Mouse (Mus musculus) frontal cortex, postnatal 10 days (tissue): ENCODE measurements around the gene Birc2.
A peak's percentile ranks its signal among the peaks of the same experiment; 100 is the strongest.
"Not testable (repeated sequence)": the region's sequence is repeated elsewhere in the genome, so short reads cannot be mapped to it uniquely, and the experiment has no call there.

Experiments used
- DNase-seq, 2 experiments: peaks; one replicate each; pipeline ENCODE4 v3.0.0; 2022; ENCODE audit warnings: low spot score in 2 of 2, mixed read lengths in 1 of 2

The Birc2 gene

DNA sequence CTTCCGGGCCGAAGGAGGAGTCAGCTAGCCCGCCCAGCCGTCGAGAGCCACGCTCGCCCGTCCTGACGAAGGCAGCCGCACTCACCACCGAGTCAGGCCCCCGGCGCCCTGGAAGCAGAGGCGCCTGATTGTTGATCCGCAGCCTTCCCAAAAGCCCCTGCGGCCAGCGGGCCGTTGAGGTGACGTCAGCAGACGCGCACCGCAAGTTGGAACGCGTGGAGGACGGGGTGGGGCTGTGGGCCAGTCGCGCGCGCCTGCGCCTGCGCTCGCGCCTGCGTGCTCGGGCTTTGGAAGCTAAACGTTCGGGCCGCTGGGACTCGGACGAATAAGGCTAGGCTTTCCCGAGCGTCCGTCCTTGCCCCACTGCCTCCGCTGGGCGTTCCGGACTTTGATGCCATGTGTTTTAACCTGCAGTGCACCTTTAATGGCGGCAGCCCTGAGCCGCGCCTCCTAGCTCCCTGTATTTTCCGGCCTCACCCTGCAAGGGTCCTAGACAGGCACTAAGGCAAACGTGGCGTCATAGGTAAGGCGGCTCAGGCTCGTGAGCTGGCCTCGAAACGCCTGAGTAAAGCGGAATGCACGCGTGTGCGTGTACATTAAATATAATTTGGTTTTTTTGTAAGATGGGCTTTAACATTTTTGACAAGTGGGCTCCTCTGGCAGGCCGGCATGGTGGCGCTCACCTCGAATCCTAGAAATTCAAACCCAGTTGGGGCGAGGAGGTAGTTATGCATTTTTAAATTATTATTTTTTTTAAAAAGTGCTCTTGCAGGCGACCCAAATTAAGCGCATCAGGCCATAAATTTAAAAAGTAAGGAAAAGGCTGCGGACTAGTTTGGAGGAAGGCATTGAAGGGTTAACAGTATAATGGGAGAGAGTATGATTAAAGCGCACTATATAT lies at the start of gene Birc2:
Birc2 (minus strand) TSS at position 160 of the 901 bp plus-strand sequence.
- DNase-seq, result peak; percentile 91 to 95

DNA sequence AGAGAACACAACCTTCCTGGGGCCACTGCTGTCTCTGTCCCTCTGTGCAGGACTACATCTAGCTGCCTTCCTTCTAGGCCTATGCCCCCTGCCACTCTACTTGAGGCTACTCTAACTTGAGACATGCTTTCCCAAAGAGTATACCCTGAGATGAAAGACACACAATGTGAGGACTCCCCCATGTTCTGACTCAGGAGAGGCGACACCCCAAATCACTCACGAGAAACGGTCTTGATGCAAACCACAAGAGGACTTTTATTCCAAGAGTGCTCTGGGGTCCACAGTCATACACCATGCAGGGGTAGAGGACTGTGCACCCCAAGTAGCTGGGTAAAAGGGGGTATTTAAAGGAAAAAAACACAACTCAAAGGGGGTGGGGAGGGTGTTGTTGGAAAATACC lies 47.5 kb upstream of the Birc2 start:
- no peak for DNase-seq

DNA sequence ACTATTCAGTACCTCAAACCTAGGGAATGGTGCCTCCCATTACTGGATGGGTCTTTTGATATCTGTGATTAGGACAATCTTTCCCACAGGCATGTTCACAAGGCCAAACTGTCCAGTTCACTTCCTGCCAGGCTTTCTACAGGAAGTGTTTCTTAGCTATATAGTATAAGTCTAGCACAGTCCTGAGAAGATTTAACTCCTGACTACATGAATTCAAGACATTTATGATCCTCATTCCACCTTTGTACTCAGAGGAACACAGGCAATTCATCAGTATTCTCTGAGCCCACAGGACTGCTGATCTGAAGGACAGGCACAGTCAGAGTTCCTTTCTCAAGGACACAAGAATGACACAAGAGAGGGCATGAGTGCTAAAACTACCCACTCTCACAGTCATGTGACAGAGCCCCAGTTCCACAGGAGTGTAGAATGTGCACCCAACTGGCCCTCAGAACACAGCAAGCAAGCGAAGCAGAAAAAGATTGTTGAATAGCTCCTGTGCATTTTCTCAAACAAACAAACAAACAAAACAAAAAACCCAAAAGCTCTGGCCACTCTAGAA lies 45.5 kb upstream of the Birc2 start:
- DNase-seq, result no peak

DNA sequence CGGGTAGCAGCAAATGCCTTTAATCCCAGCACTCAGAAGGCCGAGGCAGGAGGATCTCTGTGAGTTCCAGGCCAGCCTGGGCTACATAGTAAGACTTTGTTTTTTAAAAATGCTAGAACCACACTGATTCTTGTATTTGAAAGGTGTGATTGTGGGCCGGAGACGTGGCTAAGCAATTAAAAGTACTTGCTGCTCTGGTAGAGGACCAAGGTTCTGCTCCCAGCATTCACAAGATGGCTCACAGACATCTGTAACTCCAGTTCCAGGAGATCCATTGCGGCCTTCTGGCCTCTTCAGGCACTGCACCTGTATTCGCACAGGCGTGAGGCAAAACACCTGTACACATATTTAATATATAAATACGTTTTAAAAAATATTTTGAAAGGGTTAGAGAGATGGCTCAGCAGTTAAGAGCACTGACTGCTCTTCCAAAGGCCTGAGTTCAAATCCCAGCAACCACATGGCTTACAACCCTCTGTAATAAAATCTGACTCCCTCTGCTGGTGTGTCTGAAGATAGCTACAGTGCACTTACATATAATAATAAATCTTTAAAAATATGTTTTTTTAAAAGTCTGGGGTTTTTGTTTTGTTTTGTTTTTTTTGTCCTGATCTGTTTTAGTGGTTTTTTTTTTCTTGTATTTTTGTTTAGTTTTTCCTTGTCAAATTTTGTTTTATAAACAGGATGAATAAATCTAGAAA lies 36.8 kb upstream of the Birc2 start:
- DNase-seq, result no peak

DNA sequence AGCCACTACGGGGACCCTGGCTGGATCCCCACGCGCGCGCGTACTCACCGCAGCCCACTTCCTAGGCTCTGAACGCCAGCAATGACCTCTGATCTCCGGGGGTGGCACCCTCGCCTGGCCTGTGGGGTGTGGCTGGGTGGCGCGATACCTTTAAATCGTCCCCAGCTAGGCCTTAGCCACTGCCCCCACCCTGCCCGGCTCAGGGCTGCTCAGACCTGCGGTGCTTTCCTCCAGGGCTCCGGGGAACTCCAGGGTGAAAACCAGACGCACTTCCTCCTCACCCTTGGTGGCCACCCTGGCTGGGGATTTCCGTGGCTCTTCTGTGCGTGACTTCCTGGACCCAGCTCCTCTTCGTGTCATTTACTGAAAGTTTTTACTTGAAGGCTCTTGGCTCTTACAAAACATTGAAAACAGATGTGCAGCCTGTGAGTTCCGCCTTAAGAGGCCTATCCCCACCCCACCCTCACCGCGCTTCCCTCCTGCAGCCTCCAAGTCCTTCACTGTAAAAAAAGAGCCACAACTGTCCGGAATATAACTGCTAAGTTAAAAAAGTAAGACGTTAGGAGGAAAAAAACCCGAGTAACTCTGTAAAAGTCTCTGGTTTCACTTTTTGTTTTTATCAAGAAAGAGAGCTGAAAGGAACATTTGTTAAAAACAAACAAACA lies 36.0 kb upstream of the Birc2 start, which contains the start of gene Birc3:
Birc3 (minus strand) TSS at position 412 of the 665 bp plus-strand sequence.
- DNase-seq, result peak in 1 of 2 experiments; percentile 25

DNA sequence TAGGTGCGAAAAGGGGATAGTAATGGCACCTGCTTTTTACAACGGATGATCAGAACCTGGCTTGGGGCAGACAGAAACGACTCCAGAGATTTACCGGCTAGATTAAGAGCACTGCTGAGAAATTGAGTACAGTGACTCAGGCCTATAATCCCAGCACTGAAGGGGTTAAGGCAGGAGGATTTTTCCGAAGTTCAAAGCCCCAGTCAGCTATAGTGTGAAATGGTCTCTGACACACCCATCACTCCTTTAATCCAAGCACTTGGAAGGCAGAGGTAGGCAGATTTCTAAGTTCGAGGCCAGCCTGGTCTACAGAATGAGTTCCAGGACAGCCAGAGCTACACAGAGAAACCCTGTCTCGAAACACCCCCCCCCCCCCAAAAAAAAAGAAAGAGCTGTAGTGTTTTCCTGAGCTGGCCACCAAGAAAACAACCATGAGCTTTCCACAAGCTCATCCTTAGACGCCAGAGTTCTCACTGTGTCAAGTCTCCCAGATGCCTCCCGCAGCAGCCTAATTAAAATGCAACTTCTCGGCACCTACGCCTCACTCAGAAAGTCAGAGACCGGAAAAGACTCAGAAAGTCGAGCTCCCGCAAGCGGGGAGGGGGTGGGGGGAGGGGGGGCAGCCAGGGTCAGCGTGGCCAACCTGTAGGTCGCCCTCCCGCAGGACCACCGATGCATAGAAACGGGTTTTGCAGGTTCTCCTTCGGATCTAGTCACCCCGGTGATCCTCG lies 35.3 kb upstream of the Birc2 start:
- DNase-seq, result no peak

DNA sequence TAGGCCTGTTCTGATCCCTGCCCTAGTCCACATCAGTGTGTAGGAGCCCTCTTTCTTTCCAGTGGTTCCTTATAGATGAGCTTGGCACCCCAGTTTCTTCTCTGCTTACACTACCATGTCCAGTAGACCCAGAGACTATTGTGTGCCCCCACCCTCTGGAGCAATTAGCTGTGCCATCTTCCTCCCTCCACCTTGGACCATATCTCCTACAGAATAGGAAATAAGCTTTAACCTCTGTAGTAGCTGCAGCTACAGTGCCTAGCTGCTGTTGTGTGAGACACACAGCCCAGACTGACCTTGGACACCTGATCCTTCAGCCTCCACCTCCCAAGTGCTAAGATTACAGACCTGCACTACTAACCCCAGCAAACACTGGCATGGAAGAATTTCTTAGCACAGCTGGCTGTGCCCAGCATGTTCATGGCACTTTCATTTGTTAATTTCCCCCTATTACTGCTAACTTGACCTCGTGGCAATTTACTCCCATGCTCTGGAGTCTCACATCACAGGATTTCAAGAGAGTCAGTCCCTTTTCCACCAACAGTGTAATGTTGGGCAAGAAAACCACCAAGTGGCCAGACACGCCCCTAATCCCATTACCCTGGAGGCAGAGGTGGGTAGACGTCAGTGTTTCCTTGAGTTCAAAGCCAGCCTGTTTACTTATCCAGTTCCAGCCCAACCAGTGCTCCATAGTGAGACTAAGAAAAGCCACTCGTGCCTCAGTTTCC lies 34.6 kb upstream of the Birc2 start:
- DNase-seq, result no peak

DNA sequence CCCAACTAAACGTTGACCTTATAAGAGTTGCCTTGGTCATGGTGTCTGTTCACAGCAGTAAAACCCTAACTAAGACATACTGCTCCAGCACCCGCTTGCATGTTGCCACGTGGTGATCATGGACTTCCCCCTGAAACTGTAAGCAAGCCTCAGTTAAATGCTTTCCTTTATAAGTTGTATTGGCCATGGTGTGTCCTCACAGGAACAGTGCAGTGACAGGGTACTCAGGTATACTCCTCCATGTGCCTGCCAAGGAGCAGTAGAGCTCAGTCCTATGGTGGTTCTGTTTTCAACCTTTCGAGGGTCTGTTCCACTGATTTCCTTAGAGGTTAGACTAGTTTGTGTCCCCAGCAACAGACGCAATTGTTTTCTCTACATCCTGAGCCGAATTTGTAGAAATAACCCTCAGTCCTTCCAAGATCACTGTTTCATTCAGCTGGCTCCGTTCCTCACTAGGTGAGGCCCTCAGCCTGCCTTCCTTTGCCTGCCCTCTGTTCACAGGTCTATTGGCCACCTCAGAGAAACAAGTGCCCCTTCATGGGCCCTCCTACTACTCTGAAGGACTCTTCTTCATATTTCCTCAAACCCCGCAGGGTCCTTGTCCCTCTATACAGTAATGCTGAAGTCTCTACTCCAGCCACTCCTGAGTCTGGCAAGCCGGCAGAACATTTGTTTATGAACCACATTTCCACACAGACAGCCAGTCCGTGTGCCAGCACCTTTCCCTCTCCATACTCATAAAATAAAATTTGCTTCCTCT lies 33.9 kb upstream of the Birc2 start:
- no peak for DNase-seq

DNA sequence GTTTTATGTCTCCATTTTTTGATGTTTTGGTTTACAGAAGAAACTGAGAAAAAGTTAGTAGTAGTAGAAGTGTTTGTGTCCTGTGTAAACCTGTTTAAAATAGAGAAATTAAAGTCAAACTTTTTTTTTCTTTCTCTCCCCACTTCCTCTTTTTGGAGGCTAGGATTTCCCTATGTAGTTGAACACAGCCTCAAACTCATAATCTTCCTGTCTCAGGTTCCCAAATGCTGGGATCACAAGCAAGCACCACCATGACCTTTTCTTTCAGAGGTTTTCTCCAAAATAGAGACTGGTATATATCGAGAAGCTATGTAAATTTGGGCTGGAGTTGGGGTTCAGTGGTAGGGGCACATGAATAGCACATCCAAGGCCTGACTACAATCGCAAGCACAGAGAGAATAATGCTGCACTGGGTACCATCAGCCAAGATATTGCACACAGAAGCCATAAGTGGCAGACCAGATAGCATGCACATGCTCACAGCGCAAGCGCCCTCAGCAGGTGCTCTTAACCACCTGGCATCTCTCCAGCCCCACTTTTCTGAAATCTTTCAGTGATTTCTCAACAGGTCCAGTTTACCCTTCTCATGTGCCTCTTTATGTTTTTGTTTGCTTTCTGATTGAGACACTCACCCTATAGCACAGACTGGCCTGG lies 32.1 kb upstream of the Birc2 start:
- no peak for DNase-seq

DNA sequence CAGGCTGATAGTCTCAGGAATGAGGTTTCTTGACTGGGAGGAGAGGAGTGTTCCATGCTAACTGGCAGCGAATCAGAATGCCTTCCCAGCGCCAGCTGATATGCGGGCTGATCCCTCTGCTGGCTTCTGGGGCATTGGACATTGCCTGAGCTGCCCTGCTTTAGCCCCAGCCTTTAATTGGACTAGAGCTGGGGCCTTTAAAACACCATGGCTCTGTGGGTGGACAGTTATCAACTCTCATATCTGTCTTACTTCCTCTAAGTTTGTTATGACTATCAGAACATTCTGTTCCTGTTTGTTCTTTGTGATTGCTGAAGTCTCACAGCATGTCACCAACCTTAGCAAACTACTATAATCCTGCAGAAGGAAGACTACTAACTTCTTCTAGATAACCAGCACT lies 31.1 kb upstream of the Birc2 start:
- DNase-seq, result no peak

DNA sequence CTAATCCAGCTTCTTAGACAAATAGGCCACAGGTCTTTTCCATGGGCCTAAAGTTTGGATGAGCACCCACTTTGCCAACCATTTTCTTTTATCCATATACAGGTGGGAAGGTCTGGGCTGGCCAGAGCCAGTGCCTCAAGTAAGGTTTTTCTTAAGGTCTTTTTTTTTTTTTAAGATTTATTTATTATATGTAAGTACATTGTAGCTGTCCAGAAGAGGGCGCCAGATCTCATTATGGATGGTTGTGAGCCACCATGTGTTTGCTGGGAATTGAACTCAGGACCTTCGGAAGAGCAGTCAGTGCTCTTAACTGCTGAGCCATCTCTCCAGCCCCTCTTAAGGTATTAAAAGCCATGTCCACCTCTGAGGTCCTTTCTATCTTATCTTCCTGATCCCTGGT lies 30.1 kb upstream of the Birc2 start:
- not testable (repeated sequence) for DNase-seq

DNA sequence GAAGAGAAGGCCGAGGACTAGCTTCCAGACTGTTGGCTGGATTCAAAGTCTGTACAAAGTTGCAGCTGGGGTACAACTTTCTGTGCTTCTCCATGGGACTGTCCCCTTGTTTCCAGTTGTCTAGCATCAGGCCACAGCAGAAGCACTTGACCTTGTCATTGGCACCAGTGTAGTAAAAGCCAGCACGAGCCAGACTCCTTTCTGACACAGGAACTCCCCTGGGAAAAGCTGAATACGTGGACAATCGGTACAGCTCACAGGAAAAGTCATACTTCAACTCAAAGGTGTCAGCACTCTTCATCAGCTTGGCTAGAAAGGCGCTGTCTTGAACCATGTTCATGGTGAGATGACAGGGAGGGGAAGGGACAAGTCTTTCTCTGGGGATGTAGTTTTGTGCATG lies 24.1 kb upstream of the Birc2 start:
- DNase-seq, result no peak

DNA sequence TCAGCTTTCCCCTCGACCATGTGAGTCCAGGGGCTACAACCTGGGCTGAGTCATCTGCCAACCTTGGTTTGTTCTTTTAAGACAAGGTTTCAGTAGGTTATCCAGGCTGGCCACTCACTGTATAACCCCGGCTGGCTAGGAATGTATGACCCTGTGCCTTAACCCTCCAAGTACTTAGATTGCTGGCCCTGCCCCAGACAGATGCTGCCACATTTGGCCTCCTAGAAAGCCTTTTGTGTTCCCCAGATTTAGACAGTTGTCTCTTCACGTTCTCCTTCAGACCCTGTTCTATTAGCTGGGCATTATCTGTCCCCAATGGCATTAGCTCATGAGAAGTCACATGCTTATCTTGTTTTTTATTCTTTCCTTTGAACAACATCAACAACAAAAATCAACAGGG lies 19.0 kb upstream of the Birc2 start:
- DNase-seq, result no peak

DNA sequence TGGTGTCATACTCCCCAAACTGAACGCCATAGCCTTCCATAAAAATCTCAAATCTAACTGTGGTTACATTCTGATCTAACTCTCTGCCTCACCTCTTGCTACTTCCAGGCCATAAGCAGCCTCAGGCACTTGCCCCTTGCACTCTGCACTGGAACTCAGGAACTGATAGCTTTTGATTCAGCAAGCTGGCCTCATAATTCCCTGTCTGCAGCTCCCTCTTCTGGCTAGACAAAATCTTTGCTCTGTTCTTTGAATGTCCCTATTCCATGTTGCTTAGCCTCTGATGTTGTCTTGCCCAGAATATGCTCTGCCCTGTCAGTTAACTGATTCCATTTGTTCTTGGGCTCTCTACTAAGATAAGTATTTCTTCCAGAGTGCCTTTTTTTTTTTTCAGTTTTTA lies 18.5 kb upstream of the Birc2 start:
- no peak for DNase-seq

DNA sequence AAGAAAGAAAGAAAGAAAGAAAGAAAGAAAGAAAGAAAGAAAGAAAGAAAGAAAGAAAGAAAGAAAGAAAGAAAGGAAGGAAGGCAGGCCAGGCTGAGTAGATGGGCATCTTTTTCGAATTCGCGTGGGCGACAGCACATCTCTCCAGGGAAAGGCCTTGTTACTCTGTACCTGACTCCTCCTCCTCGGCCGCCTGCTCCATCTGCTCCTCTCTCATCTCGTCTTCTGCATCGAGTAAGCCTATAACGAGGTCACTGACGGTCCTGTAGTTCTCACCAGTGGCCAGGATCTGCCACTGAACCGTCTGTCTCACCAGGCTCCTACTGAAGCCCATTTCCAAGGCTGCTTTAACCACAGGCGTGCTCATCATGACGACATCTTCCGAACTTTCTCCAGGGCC lies 17.3 kb upstream of the Birc2 start:
- DNase-seq, result not testable (repeated sequence)

DNA sequence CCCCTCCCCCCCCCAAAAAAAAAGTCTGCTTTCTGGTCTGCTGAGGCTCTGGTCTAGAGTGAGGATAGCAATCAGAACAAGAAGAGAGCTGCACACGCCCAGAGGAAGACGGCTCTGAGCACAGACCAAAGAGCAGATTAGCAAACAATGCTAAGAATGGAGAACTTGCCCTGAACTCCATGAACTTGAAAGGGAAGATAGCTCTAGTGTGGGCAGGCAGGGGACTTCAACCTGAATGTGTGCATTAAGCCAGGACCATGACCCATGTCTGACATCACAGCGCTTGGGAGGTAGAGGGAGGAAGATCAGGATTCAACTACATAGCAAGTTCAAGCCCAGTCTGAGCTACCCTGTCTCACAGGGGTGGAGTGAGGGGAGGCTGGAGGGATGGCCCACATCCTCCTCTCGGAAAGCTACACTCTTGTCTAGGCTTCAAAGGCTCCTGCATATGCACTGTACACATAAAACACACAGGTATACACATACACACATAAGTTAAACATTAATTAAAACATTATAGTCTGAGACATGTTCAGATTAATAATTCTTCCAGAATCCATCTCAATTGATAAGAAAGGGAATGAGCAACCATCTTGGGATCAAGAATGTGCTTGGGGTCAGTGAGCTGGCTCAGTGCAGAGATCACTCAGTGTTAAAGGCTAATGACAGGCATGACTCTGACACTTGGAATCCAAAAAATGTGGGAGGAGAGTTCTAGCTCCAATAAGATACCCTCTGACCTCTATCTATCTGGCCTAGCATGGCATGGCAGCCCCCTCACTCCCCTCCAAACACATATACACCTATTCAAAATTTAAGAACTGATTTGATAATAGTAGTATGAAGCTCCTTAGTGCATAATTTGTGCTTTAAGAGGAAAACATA lies 15.7 kb upstream of the Birc2 start:
- DNase-seq, result no peak

DNA sequence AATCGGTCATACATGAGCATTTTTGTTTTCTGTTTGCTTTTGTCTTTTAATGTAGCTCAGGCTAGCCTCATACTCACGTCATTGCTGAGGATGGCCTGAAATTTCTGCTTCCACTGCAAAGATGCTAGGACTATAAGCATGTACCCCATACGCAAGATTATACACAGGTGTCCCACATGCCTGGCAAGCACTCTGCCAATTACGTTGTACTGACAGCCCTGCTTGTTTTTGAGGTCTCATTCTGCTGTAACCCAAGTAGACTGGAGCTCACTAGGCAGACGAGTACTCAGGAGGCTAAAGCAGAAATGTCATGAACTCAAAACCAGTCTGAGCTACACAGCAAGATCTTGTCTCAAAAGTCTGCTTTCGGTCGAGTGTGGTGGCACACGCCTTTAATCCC lies 15.0 kb upstream of the Birc2 start:
- no peak for DNase-seq

DNA sequence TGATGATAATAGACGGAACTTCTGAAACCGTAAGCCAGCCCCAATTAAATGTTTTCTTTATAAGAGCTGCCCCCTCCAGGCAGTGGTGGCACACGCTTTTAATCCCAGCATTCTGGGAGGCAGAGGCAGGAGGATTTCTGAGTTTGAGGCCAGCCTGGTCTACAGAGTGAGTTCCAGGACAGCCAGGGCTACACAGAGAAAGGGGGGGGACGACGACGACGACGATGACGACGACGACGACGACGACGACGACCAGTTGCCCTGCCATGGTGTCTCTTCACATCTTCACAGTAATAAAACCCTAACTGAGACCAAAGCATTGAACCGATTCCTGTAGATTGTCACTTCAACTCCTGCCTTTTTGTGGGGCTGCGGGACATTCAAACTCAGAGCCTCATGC lies 11.3 kb upstream of the Birc2 start:
- DNase-seq, result no peak
